Mouse (Mus musculus) MEL (cell line): Measurements from ENCODE around the gene Rsg1. TPM values are rescaled to one million over a fixed set of nuclear protein-coding genes. Genes with fewer than 3 reads are reported as not detected.

Experiments
- DNase-seq: peaks from one replicate; pipeline ENCODE4 v3.0.0; 2011; ENCODE audit warnings: low read depth, low spot score
- H3K27ac ChIP-seq: 2 replicates; pipeline ENCODE4 v1.5.1; 2012; ENCODE audit warnings: low read depth, mild to moderate bottlenecking, control low read depth, low read length, moderate library complexity; ENCODE audit not compliant: control insufficient read depth
- H3K27me3 ChIP-seq, 2 experiments: fragments of 150-350 bp in 1 of 2; sonication (generic) in 1 of 2; 2 replicates each; pipeline ENCODE4 v1.6.1; 2012; ENCODE audit warnings: low read length in 2 of 2, mild to moderate bottlenecking in 2 of 2, improper control_type of control experiment in 1 of 2, moderate library complexity in 1 of 2; ENCODE audit not compliant: insufficient read depth in 2 of 2, control insufficient read depth in 1 of 2
- H3K36me3 ChIP-seq, 2 experiments: 2 replicates each; pipeline ENCODE4 v1.6.1; 2012 to 2014; ENCODE audit warnings: low read length in 2 of 2, improper control_type of control experiment in 1 of 2, inconsistent platforms in 1 of 2, mild to moderate bottlenecking in 1 of 2; ENCODE audit not compliant: insufficient read depth in 2 of 2, control insufficient read depth in 1 of 2
- H3K4me1 ChIP-seq, 2 experiments: fragments of 150-350 bp in 1 of 2; sonication (generic) in 1 of 2; 2 replicates each; pipeline ENCODE4 v1.6.1; 2012; ENCODE audit warnings: low read length in 2 of 2, improper control_type of control experiment in 1 of 2, mild to moderate bottlenecking in 1 of 2; ENCODE audit not compliant: insufficient read depth in 2 of 2, control insufficient read depth in 1 of 2
- H3K4me3 ChIP-seq, 2 experiments: fragments of 150-350 bp in 1 of 2; sonication (generic) in 1 of 2; 2 replicates each; pipeline ENCODE4 v1.5.1; 2012; ENCODE audit warnings: low read depth in 2 of 2, low read length in 2 of 2, mild to moderate bottlenecking in 2 of 2, moderate library complexity in 2 of 2, control low read depth in 1 of 2, improper control_type of control experiment in 1 of 2; ENCODE audit not compliant: control insufficient read depth in 1 of 2, insufficient read depth in 1 of 2
- H3K79me2 ChIP-seq: 2 replicates; pipeline ENCODE4 v1.6.1; 2012; ENCODE audit warnings: mild to moderate bottlenecking, low read length, moderate library complexity; ENCODE audit not compliant: control insufficient read depth, poor library complexity, insufficient read depth
- H3K9ac ChIP-seq: 2 replicates; pipeline ENCODE4 v1.6.1; 2012; ENCODE audit warnings: low read depth, mild to moderate bottlenecking, control low read depth, low read length, moderate library complexity; ENCODE audit not compliant: control insufficient read depth, poor library complexity, severe bottlenecking
- H3K9me3 ChIP-seq: fragments of 150-350 bp; sonication (generic); replicated peaks from 2 replicates; pipeline ENCODE4 v1.6.1; 2012; ENCODE audit warnings: mild to moderate bottlenecking, low read length, improper control_type of control experiment, moderate library complexity; ENCODE audit not compliant: insufficient read depth
- CHD1 ChIP-seq: IDR thresholded peaks from 2 replicates; pipeline ENCODE4 v1.6.1; 2012; ENCODE audit warnings: low read depth, mild to moderate bottlenecking, inconsistent platforms, low read length, improper control_type of control experiment
- ELF1 ChIP-seq: IDR thresholded peaks from 2 replicates; pipeline ENCODE4 v1.6.1; 2014; ENCODE audit warnings: low read depth, mild to moderate bottlenecking, inconsistent platforms, low read length, improper control_type of control experiment, moderate library complexity
- EP300 ChIP-seq, 2 experiments: IDR thresholded peaks; 2 replicates each; pipeline ENCODE4 v1.6.1; 2011; ENCODE audit warnings: improper control_type of control experiment in 2 of 2, low read length in 2 of 2, low read depth in 1 of 2, mild to moderate bottlenecking in 1 of 2
- ETS1 ChIP-seq: IDR thresholded peaks from 2 replicates; pipeline ENCODE4 v1.6.1; 2012; ENCODE audit warnings: low read depth, mild to moderate bottlenecking, inconsistent platforms, low read length, improper control_type of control experiment, moderate library complexity
- GABPA ChIP-seq: IDR thresholded peaks from 2 replicates; pipeline ENCODE4 v1.6.1; 2012; ENCODE audit warnings: low read depth, mild to moderate bottlenecking, inconsistent platforms, low read length, improper control_type of control experiment, moderate library complexity
- GATA1 ChIP-seq: IDR thresholded peaks from 2 replicates; pipeline ENCODE4 v1.6.1; 2011; ENCODE audit warnings: low read depth, low read length, improper control_type of control experiment
- KAT2A ChIP-seq: conservative IDR thresholded peaks from 2 replicates; pipeline ENCODE4 v1.6.1; 2012; ENCODE audit warnings: low read depth, low read length, improper control_type of control experiment, inconsistent platforms
- MAX ChIP-seq: IDR thresholded peaks from 2 replicates; pipeline ENCODE4 v1.6.1; 2011; ENCODE audit warnings: low read length, improper control_type of control experiment
- MEF2A ChIP-seq: IDR thresholded peaks from 2 replicates; pipeline ENCODE4 v1.6.1; 2014; ENCODE audit warnings: low read depth, mild to moderate bottlenecking, inconsistent platforms, low read length, improper control_type of control experiment; ENCODE audit not compliant: poor library complexity, insufficient replicate concordance, severe bottlenecking; ENCODE audit errors: extremely low read depth
- MXI1 ChIP-seq: IDR thresholded peaks from 2 replicates; pipeline ENCODE4 v1.6.1; 2011; ENCODE audit warnings: mild to moderate bottlenecking, low read depth, low read length, improper control_type of control experiment
- MYC ChIP-seq: IDR thresholded peaks from 2 replicates; pipeline ENCODE4 v1.6.1; 2011; ENCODE audit warnings: low read depth, mild to moderate bottlenecking, low read length, improper control_type of control experiment, moderate library complexity
- NELFE ChIP-seq: IDR thresholded peaks from 2 replicates; pipeline ENCODE4 v1.6.1; 2011; ENCODE audit warnings: low read depth, low read length, improper control_type of control experiment
- POLR2A ChIP-seq, 2 experiments: IDR thresholded peaks; 2 replicates each; pipeline ENCODE4 v1.6.1; 2011 to 2012; ENCODE audit warnings: low read length in 2 of 2, mild to moderate bottlenecking in 2 of 2, control low read depth in 1 of 2, improper control_type of control experiment in 1 of 2, low read depth in 1 of 2, moderate library complexity in 1 of 2; ENCODE audit not compliant: control insufficient read depth in 1 of 2, insufficient read depth in 1 of 2, poor library complexity in 1 of 2
- POLR2AphosphoS2 ChIP-seq: IDR thresholded peaks from 2 replicates; pipeline ENCODE4 v1.6.1; 2011; ENCODE audit warnings: low read length, improper control_type of control experiment
- POLR2AphosphoS5 ChIP-seq: IDR thresholded peaks from 2 replicates; pipeline ENCODE4 v1.6.1; 2012; ENCODE audit warnings: low read depth, borderline replicate concordance, mild to moderate bottlenecking, inconsistent platforms, low read length, moderate library complexity, mixed read lengths
- RAD21 ChIP-seq: IDR thresholded peaks from 2 replicates; pipeline ENCODE4 v1.6.1; 2011; ENCODE audit warnings: mild to moderate bottlenecking, low read depth, low read length, improper control_type of control experiment
- RCOR1 ChIP-seq: IDR thresholded peaks from 2 replicates; pipeline ENCODE4 v1.6.1; 2012; ENCODE audit warnings: low read depth, mild to moderate bottlenecking, inconsistent platforms, low read length, improper control_type of control experiment
- SIN3A ChIP-seq: IDR thresholded peaks from 2 replicates; pipeline ENCODE4 v1.6.1; 2012; ENCODE audit warnings: low read length, improper control_type of control experiment, inconsistent platforms
- SMC3 ChIP-seq: IDR thresholded peaks from 2 replicates; pipeline ENCODE4 v1.6.1; 2011; ENCODE audit warnings: low read depth, low read length, improper control_type of control experiment
- TAL1 ChIP-seq: IDR thresholded peaks from 2 replicates; pipeline ENCODE4 v1.6.1; 2012; ENCODE audit warnings: mild to moderate bottlenecking, inconsistent platforms, low read length, moderate library complexity, mixed read lengths
- TBP ChIP-seq: IDR thresholded peaks from 2 replicates; pipeline ENCODE4 v1.8.0; 2011; ENCODE audit warnings: low read depth, low read length, improper control_type of control experiment
- TCF12 ChIP-seq: IDR thresholded peaks from 2 replicates; pipeline ENCODE4 v1.6.1; 2014; ENCODE audit warnings: low read depth, mild to moderate bottlenecking, inconsistent platforms, low read length, improper control_type of control experiment, moderate library complexity
- UBTF ChIP-seq: IDR thresholded peaks from 2 replicates; pipeline ENCODE4 v1.6.1; 2012; ENCODE audit warnings: low read depth, mild to moderate bottlenecking, inconsistent platforms, low read length, improper control_type of control experiment, moderate library complexity, borderline replicate concordance; ENCODE audit not compliant: insufficient read depth
- ZC3H11A ChIP-seq: IDR thresholded peaks from 2 replicates; pipeline ENCODE4 v1.6.1; 2012; ENCODE audit warnings: low read depth, mild to moderate bottlenecking, inconsistent platforms, low read length, improper control_type of control experiment
- ZKSCAN1 ChIP-seq: IDR thresholded peaks from 2 replicates; pipeline ENCODE4 v1.6.1; 2012; ENCODE audit warnings: low read depth, mild to moderate bottlenecking, inconsistent platforms, low read length, improper control_type of control experiment, moderate library complexity
- ZMIZ1 ChIP-seq: IDR thresholded peaks from 2 replicates; pipeline ENCODE4 v1.6.1; 2012; ENCODE audit warnings: low read depth, mild to moderate bottlenecking, inconsistent platforms, low read length, improper control_type of control experiment, moderate library complexity
- polyA plus RNA-seq, 2 experiments: library from polyadenylated mRNA; stranded (reverse) in 1 of 2; unstranded in 1 of 2; fragments of >175 nt in 1 of 2; fragments of >200 nt in 1 of 2; gene quantifications; 2 replicates each; pipeline versions ENCODE4 v1.2.1 to v1.2.4; 2012; ENCODE audit warnings: low replicate concordance in 2 of 2, low read depth in 1 of 2; ENCODE audit not compliant: insufficient read length in 2 of 2, insufficient read depth in 1 of 2, missing spikeins in 1 of 2
- total RNA-seq: library from RNA; depleted of rRNA; stranded (reverse); fragments of 300-350 nt; gene quantifications from 2 replicates; pipeline ENCODE4 v1.2.3, GENCODE M21; 2012

The Rsg1 gene
- total and polyA plus RNA-seq, 3 experiments, result 4.8 to 5.8 TPM; not detected in 1

DNA sequence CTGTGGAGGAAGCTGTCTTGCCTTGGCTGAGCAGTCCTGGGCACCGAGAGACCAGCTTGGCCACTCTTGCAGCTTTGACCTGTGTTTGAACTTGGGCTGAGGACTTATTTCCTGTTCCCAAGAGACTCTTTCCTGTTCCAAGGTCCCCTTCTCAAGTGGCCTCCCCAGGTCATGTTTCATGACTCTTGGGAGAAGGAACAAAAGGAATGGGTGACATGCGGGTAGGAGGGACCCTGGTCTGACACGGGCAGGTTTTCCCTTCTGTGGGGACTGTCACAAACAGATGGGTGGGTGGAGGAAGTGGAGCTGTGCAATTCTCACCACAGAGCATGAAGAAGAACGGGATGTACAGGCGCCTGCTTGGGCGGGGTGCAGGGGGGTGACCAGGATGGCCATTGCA lies 58.0 kb downstream of the Rsg1 start:
- no peaks in the 10 kb centered on the region for H3K79me2 ChIP-seq
- no peak overlapping the region for H3K9ac ChIP-seq
- H3K27me3 ChIP-seq, result 0 out of 4 replicates have a peak, but pooled peaks cover 0 to 2% of the 10 kb centered on the region in 2 experiments
- H3K4me3 ChIP-seq, result no peak overlapping the region
- no peak overlapping the region for H3K27ac ChIP-seq
- H3K36me3 ChIP-seq, result peaks cover 0 to 2% of the 10 kb centered on the region in 2 experiments; a peak in 1 of 4 replicates
- TF ChIP-seq ETS1, result no peak
- TF ChIP-seq, all 39 proteins: peak for 0
- H3K4me1 ChIP-seq, result peaks cover 0 to 14% of the 10 kb centered on the region in 2 experiments; a peak in 1 of 4 replicates
- H3K9me3 ChIP-seq, result no peaks in the 10 kb centered on the region
- no peak for DNase-seq

DNA sequence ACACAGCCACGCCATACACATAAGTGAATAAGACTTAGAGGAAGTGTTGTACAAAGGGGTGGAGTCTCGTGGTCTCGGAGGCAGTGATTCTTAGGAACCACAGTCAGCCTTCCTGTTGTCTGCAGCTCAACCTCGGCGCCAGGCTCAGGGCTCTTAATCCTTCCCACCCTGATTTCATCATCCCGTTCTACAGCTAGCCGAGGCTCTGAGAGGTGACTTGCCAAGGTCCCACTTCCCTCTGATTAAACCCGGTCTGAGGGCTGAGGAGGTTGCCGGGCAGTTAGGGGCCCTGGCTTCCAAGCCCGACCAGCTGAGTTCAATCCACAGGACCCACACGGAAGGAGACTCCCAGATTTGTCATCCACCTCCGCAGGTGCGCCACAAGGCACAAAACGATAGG lies 59.1 kb downstream of the Rsg1 start:
- Histone ChIP-seq H3K9me3 (no peaks in the 10 kb centered on the region), H3K4me3 (no peak overlapping the region), H3K27ac (no peak overlapping the region), H3K79me2 (no peaks in the 10 kb centered on the region), H3K9ac (no peak overlapping the region), H3K27me3 (0 out of 4 replicates have a peak, but pooled peaks cover 0 to 2% of the 10 kb centered on the region in 2 experiments), H3K4me1 (peaks cover 0 to 10% of the 10 kb centered on the region in 2 experiments; a peak in 1 of 4 replicates), H3K36me3 (no peaks in the 10 kb centered on the region)
- TF ChIP-seq SIN3A (no peak), RCOR1 (peak; percentile 70)
- DNase-seq, result peak; percentile 64

DNA sequence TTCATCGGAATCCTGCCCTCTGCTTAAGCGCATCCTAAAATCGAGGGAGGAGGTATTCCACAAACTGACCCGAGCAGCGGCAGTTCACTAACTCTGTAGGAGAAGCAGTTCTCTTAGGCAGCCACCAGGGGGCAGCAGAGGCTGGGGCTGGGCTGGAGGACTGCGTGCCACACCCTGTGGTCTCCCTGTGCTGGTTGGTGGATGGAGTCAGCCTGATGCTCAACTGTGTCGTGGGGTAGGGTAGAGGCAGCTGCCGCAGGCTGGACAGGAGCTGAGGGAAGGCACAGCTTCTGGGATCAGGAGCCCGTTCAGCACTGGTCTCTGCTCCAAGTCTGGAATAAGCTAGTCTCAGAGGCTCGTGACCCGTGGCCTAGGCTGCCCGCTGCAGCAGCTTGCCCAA lies 59.5 kb downstream of the Rsg1 start:
- Histone ChIP-seq H3K36me3 (no peaks in the 10 kb centered on the region), H3K9ac (no peak overlapping the region), H3K4me3 (no peak overlapping the region), H3K4me1 (peaks cover 0 to 7% of the 10 kb centered on the region in 2 experiments; a peak in 1 of 4 replicates), H3K79me2 (no peaks in the 10 kb centered on the region), H3K9me3 (no peaks in the 10 kb centered on the region), H3K27me3 (0 out of 4 replicates have a peak, but pooled peaks cover 0 to 2% of the 10 kb centered on the region in 2 experiments), H3K27ac (no peak overlapping the region)
- peak; percentile 82 for DNase-seq
- no peak for TF ChIP-seq SIN3A
- TF ChIP-seq RAD21, result peak; percentile 78
- TF ChIP-seq KAT2A, result no peak
- TF ChIP-seq MXI1, result no peak
- TF ChIP-seq NELFE, result no peak
- peak; percentile 83 for TF ChIP-seq ZC3H11A
- TF ChIP-seq MYC, result no peak
- TF ChIP-seq TBP, result no peak
- no peak for TF ChIP-seq POLR2AphosphoS5
- TF ChIP-seq GABPA, result no peak
- TF ChIP-seq ZMIZ1, result no peak
- TF ChIP-seq MAX, result no peak
- peak; percentile 82 for TF ChIP-seq SMC3
- TF ChIP-seq ELF1, result no peak
- TF ChIP-seq TAL1, result no peak
- no peak for TF ChIP-seq CHD1
- TF ChIP-seq UBTF, result no peak
- TF ChIP-seq POLR2A (IDR thresholded peaks at IDR 0.05; ENCODE audit: control insufficient read depth in 1 of 2, insufficient read depth in 1 of 2, low read depth in 1 of 2, low read length in 2 of 2, poor library complexity in 1 of 2), result no peak
- TF ChIP-seq ZKSCAN1, result no peak
- TF ChIP-seq MEF2A, result no peak
- no peak for TF ChIP-seq GATA1
- 0 out of 2 replicates have a peak, but pooled peaks have one; percentile 1 for TF ChIP-seq RCOR1
- TF ChIP-seq EP300 (IDR thresholded peaks at IDR 0.05; ENCODE audit: low read depth in 1 of 2, low read length in 2 of 2), result no peak
- TF ChIP-seq TCF12, result no peak
- TF ChIP-seq ETS1, result no peak
- no peak for TF ChIP-seq POLR2AphosphoS2
